ENCODE assay signal across 2 mouse cellular contexts in genomic region chr12:69386281-69386732, GRCm38 (mm10). TPM values are rescaled to one million over a fixed set of nuclear protein-coding genes. Genes with fewer than 3 reads are reported as not detected.
"Had no signal": no experiment of that assay in that cellular context is flagged by ENCODE, and none has a peak within 500 bp of the region (broad histone marks: within the 10 kb centered on the region; RNA-seq: fewer than 3 reads in every experiment).

No protein-coding gene starts in this region.

RNA-seq across cellular contexts. Expression of gene Gm9887, which starts 14.0 kb away (rescaled TPM):
- total RNA-seq: gastrocnemius, adult 18-20 months; gastrocnemius, postnatal 36 days had no signal
